Mouse (Mus musculus): Measurements from ENCODE around the gene Acads.
"Not testable (repeated sequence)": the region's sequence is repeated elsewhere in the genome, so short reads cannot be mapped to it uniquely, and the experiment has no call there.

The Acads gene

GRCm38 (mm10) chr5:115125211-115125871 is 6.2 kb upstream of the Acads start:
- DNase-seq (ENCODE audit: low spot score in 2 of 2): peak; percentile 72 to 88

- no peak for DNase-seq (ENCODE audit: low spot score in 2 of 2)
These were observed 5.5 kb upstream of the Acads start for GRCm38 (mm10) chr5:115124690-115125089.

- DNase-seq (ENCODE audit: low spot score in 2 of 2): no peak
These were observed 1.8 kb upstream of the Acads start for GRCm38 (mm10) chr5:115120978-115121377.

GRCm38 (mm10) chr5:115117467-115117866 is 1.7 kb downstream of the Acads start:
- DNase-seq (ENCODE audit: low spot score in 2 of 2): no peak

- no peak for DNase-seq (ENCODE audit: low spot score in 2 of 2)
These were observed 2.7 kb downstream of the Acads start for GRCm38 (mm10) chr5:115116426-115116825.

GRCm38 (mm10) chr5:115114501-115114900 is 4.6 kb downstream of the Acads start:
- no peak for DNase-seq (ENCODE audit: low spot score in 2 of 2)

- DNase-seq (ENCODE audit: low spot score in 2 of 2): no peak
These were observed 5.9 kb downstream of the Acads start for GRCm38 (mm10) chr5:115113244-115113643.

GRCm38 (mm10) chr5:115111156-115111555 is 8.0 kb downstream of the Acads start:
- DNase-seq (ENCODE audit: low spot score in 2 of 2): no peak

GRCm38 (mm10) chr5:115103253-115103652 is 15.9 kb downstream of the Acads start:
- DNase-seq (ENCODE audit: low spot score in 2 of 2): not testable (repeated sequence)

- DNase-seq (ENCODE audit: low spot score in 2 of 2): no peak
These were observed 16.9 kb downstream of the Acads start for GRCm38 (mm10) chr5:115102231-115102630.

GRCm38 (mm10) chr5:115100473-115100872 is 18.7 kb downstream of the Acads start:
- DNase-seq (ENCODE audit: low spot score in 2 of 2): no peak

- DNase-seq (ENCODE audit: low spot score in 2 of 2): no peak
These were observed 19.2 kb downstream of the Acads start for GRCm38 (mm10) chr5:115099991-115100390.

GRCm38 (mm10) chr5:115099530-115099929 is 19.6 kb downstream of the Acads start:
- no peak for DNase-seq (ENCODE audit: low spot score in 2 of 2)

- no peak for DNase-seq (ENCODE audit: low spot score in 2 of 2)
These were observed 21.0 kb downstream of the Acads start, which contains the start of gene Gm10401 for GRCm38 (mm10) chr5:115098195-115098594. Gene Gm10401 (minus strand): TSS chr5:115098295.

- no peak for DNase-seq (ENCODE audit: low spot score in 2 of 2)
These were observed 27.4 kb downstream of the Acads start for GRCm38 (mm10) chr5:115091776-115092175.

- DNase-seq (ENCODE audit: low spot score in 2 of 2): no peak
These were observed 28.1 kb downstream of the Acads start for GRCm38 (mm10) chr5:115091015-115091414.

- no peak for DNase-seq (ENCODE audit: low spot score in 2 of 2)
These were observed 29.4 kb downstream of the Acads start for GRCm38 (mm10) chr5:115089592-115090268.

- no peak for DNase-seq (ENCODE audit: low spot score in 2 of 2)
These were observed 33.5 kb downstream of the Acads start for GRCm38 (mm10) chr5:115085675-115086074.

GRCm38 (mm10) chr5:115083492-115083891 is 35.7 kb downstream of the Acads start:
- DNase-seq (ENCODE audit: low spot score in 2 of 2): no peak

- no peak for DNase-seq (ENCODE audit: low spot score in 2 of 2)
These were observed 37.5 kb downstream of the Acads start for GRCm38 (mm10) chr5:115081636-115082035.

- DNase-seq (ENCODE audit: low spot score in 2 of 2): peak; percentile 39 to 74
These were observed 42.8 kb downstream of the Acads start for GRCm38 (mm10) chr5:115076144-115076901.

- no peak for DNase-seq (ENCODE audit: low spot score in 2 of 2)
These were observed 44.4 kb downstream of the Acads start for GRCm38 (mm10) chr5:115074749-115075148.

GRCm38 (mm10) chr5:115073306-115073705 is 45.8 kb downstream of the Acads start:
- DNase-seq (ENCODE audit: low spot score in 2 of 2): not testable (repeated sequence)
